Mouse (Mus musculus): ENCODE measurements around the gene Cfl1. TPM values are rescaled to one million over a fixed set of nuclear protein-coding genes. Genes with fewer than 3 reads are reported as not detected.

The Cfl1 gene
- polyA plus RNA-seq, 1 experiment from 2014 or later, result 2,528 TPM

- no peaks in the 10 kb centered on the region for H3K27me3 ChIP-seq (ENCODE audit: control insufficient read depth, insufficient read depth, low read length)
- WGBS (ENCODE audit: insufficient replicate concordance), result 44% methylated on average over 16 of the region's 17 CpGs
- H3K9me3 ChIP-seq (replicated peaks; ENCODE audit: control insufficient read depth, low read length), result no peaks in the 10 kb centered on the region
- H3K36me3 ChIP-seq (ENCODE audit: control insufficient read depth, insufficient read depth, low read length), result no peaks in the 10 kb centered on the region
- no peaks in the 10 kb centered on the region for H3K4me1 ChIP-seq (ENCODE audit: control insufficient read depth, insufficient read depth, low read length)
- no peak within 1 kb of the TSS for H3K9ac ChIP-seq (ENCODE audit: low read depth, low read length)
- no peak within 1 kb of the TSS for H3K27ac ChIP-seq (ENCODE audit: low read depth, low read length)
- ATAC-seq (replicated peaks; ENCODE audit: insufficient number of reproducible peaks, low FRiP score, low TSS enrichment), result no peak
- no peak within 1 kb of the TSS for H3K4me3 ChIP-seq (ENCODE audit: low read depth, low read length)
- H3K4me2 ChIP-seq, result no peak within 1 kb of the TSS
Measured at GRCm38 (mm10) chr19:5503687-5504086, 13.4 kb downstream of the Cfl1 start, which contains the start of gene 1700020D05Rik. 1700020D05Rik (minus strand) TSS chr19:5503787.

GRCm38 (mm10) chr19:5510031-5511026 lies 20.1 kb downstream of the Cfl1 start, which contains the start of gene Snx32:
Snx32 (minus strand) TSS chr19:5510538.
- Histone ChIP-seq H3K9me3 (replicated peaks; ENCODE audit: control insufficient read depth, low read length) (no peaks in the 10 kb centered on the region), H3K27me3 (ENCODE audit: control insufficient read depth, insufficient read depth, low read length) (no peaks in the 10 kb centered on the region), H3K4me3 (ENCODE audit: low read depth, low read length) (peak within 1 kb of the TSS; percentile 47), H3K27ac (ENCODE audit: low read depth, low read length) (0 out of 2 replicates have a peak within 1 kb of the TSS, but pooled peaks have one; percentile 50), H3K4me1 (ENCODE audit: control insufficient read depth, insufficient read depth, low read length) (peaks cover 11% of the 10 kb centered on the region), H3K36me3 (ENCODE audit: control insufficient read depth, insufficient read depth, low read length) (no peaks in the 10 kb centered on the region), H3K9ac (ENCODE audit: low read depth, low read length) (peak within 1 kb of the TSS; percentile 73), H3K4me2 (peak within 1 kb of the TSS; percentile 90)
- ATAC-seq (replicated peaks; ENCODE audit: insufficient number of reproducible peaks, low FRiP score, low TSS enrichment), result peak; percentile 99
- 3% methylated on average over 47 of the region's 47 CpGs for WGBS (ENCODE audit: insufficient replicate concordance)

GRCm38 (mm10) chr19:5511074-5511632 lies 20.9 kb downstream of the Cfl1 start:
- Histone ChIP-seq H3K4me1 (ENCODE audit: control insufficient read depth, insufficient read depth, low read length) (peaks cover 11% of the 10 kb centered on the region), H3K27ac (ENCODE audit: low read depth, low read length) (no peak overlapping the region), H3K36me3 (ENCODE audit: control insufficient read depth, insufficient read depth, low read length) (no peaks in the 10 kb centered on the region), H3K9ac (ENCODE audit: low read depth, low read length) (peak overlapping the region; percentile 68), H3K9me3 (replicated peaks; ENCODE audit: control insufficient read depth, low read length) (no peaks in the 10 kb centered on the region), H3K4me3 (ENCODE audit: low read depth, low read length) (peak overlapping the region; percentile 47), H3K27me3 (ENCODE audit: control insufficient read depth, insufficient read depth, low read length) (no peaks in the 10 kb centered on the region), H3K4me2 (peak overlapping the region; percentile 90)
- no peak for ATAC-seq (replicated peaks; ENCODE audit: insufficient number of reproducible peaks, low FRiP score, low TSS enrichment)
- 48% methylated on average over 15 of the region's 15 CpGs for WGBS (ENCODE audit: insufficient replicate concordance)

- H3K27ac ChIP-seq (ENCODE audit: low read depth, low read length), result no peak overlapping the region
Measured at GRCm38 (mm10) chr19:5512091-5513004, 22.1 kb downstream of the Cfl1 start.

GRCm38 (mm10) chr19:5513005-5513349 lies 22.7 kb downstream of the Cfl1 start:
- WGBS (ENCODE audit: insufficient replicate concordance), result 83% methylated on average over 3 of the region's 3 CpGs
- no peaks in the 10 kb centered on the region for H3K9me3 ChIP-seq (replicated peaks; ENCODE audit: control insufficient read depth, low read length)
- no peak overlapping the region for H3K4me3 ChIP-seq (ENCODE audit: low read depth, low read length)
- no peaks in the 10 kb centered on the region for H3K27me3 ChIP-seq (ENCODE audit: control insufficient read depth, insufficient read depth, low read length)
- H3K4me2 ChIP-seq, result no peak overlapping the region
- H3K9ac ChIP-seq (ENCODE audit: low read depth, low read length), result no peak overlapping the region
- peaks cover 11% of the 10 kb centered on the region for H3K4me1 ChIP-seq (ENCODE audit: control insufficient read depth, insufficient read depth, low read length)
- H3K36me3 ChIP-seq (ENCODE audit: control insufficient read depth, insufficient read depth, low read length), result no peaks in the 10 kb centered on the region
- ATAC-seq (replicated peaks; ENCODE audit: insufficient number of reproducible peaks, low FRiP score, low TSS enrichment), result no peak
- no peak overlapping the region for H3K27ac ChIP-seq (ENCODE audit: low read depth, low read length)

More at GRCm38 (mm10) chr19:5512091-5513004, 22.1 kb downstream of the Cfl1 start:
- H3K36me3 ChIP-seq (ENCODE audit: control insufficient read depth, insufficient read depth, low read length), result no peaks in the 10 kb centered on the region
- no peaks in the 10 kb centered on the region for H3K9me3 ChIP-seq (replicated peaks; ENCODE audit: control insufficient read depth, low read length)
- no peaks in the 10 kb centered on the region for H3K27me3 ChIP-seq (ENCODE audit: control insufficient read depth, insufficient read depth, low read length)
- H3K4me3 ChIP-seq (ENCODE audit: low read depth, low read length), result no peak overlapping the region
- 73% methylated on average over 12 of the region's 12 CpGs for WGBS (ENCODE audit: insufficient replicate concordance)
- H3K4me2 ChIP-seq, result no peak overlapping the region
- H3K9ac ChIP-seq (ENCODE audit: low read depth, low read length), result no peak overlapping the region
- H3K4me1 ChIP-seq (ENCODE audit: control insufficient read depth, insufficient read depth, low read length), result peaks cover 11% of the 10 kb centered on the region
- no peak for ATAC-seq (replicated peaks; ENCODE audit: insufficient number of reproducible peaks, low FRiP score, low TSS enrichment)

- H3K4me1 ChIP-seq (ENCODE audit: control insufficient read depth, insufficient read depth, low read length), result peaks cover 2% of the 10 kb centered on the region; the same call in 1 of the 2 replicates
- H3K27ac ChIP-seq (ENCODE audit: low read depth, low read length), result no peak overlapping the region
- no peak overlapping the region for H3K9ac ChIP-seq (ENCODE audit: low read depth, low read length)
- no peaks in the 10 kb centered on the region for H3K36me3 ChIP-seq (ENCODE audit: control insufficient read depth, insufficient read depth, low read length)
- ATAC-seq (replicated peaks; ENCODE audit: insufficient number of reproducible peaks, low FRiP score, low TSS enrichment), result no peak
- no peaks in the 10 kb centered on the region for H3K27me3 ChIP-seq (ENCODE audit: control insufficient read depth, insufficient read depth, low read length)
- no peak overlapping the region for H3K4me2 ChIP-seq
- 80% methylated on average over 7 of the region's 7 CpGs for WGBS (ENCODE audit: insufficient replicate concordance)
- no peaks in the 10 kb centered on the region for H3K9me3 ChIP-seq (replicated peaks; ENCODE audit: control insufficient read depth, low read length)
- no peak overlapping the region for H3K4me3 ChIP-seq (ENCODE audit: low read depth, low read length)
Measured at GRCm38 (mm10) chr19:5515840-5516777, 25.9 kb downstream of the Cfl1 start.

- Histone ChIP-seq H3K36me3 (ENCODE audit: control insufficient read depth, insufficient read depth, low read length) (no peaks in the 10 kb centered on the region), H3K27me3 (ENCODE audit: control insufficient read depth, insufficient read depth, low read length) (no peaks in the 10 kb centered on the region), H3K9ac (ENCODE audit: low read depth, low read length) (no peak overlapping the region), H3K4me1 (ENCODE audit: control insufficient read depth, insufficient read depth, low read length) (no peaks in the 10 kb centered on the region), H3K4me2 (no peak overlapping the region), H3K9me3 (replicated peaks; ENCODE audit: control insufficient read depth, low read length) (no peaks in the 10 kb centered on the region), H3K4me3 (ENCODE audit: low read depth, low read length) (no peak overlapping the region), H3K27ac (ENCODE audit: low read depth, low read length) (no peak overlapping the region)
- WGBS (ENCODE audit: insufficient replicate concordance), result 75% methylated on average over 8 of the region's 8 CpGs
- no peak for ATAC-seq (replicated peaks; ENCODE audit: insufficient number of reproducible peaks, low FRiP score, low TSS enrichment)
Measured at GRCm38 (mm10) chr19:5516906-5517505, 26.8 kb downstream of the Cfl1 start.
